Mouse (Mus musculus) heart, embryonic 15.5 days (tissue): ENCODE results near the gene Dlg1. TPM values are rescaled to one million over a fixed set of nuclear protein-coding genes. Genes with fewer than 3 reads are reported as not detected.

Experiments used
- ATAC-seq: fragments of 200-750 bp; cut with Nextera tagmentation; replicated peaks from 2 replicates; pipeline ENCODE4 v1.8.0; 2017; ENCODE audit warnings: low read depth, moderate TSS enrichment; ENCODE audit not compliant: insufficient number of reproducible peaks, insufficient read depth, low FRiP score
- H3K27ac ChIP-seq: fragments of 300-500 bp; sonication (generic); 2 replicates; pipeline ENCODE4 v1.5.1; 2015; ENCODE audit warnings: mild to moderate bottlenecking, inconsistent platforms
- H3K27me3 ChIP-seq: fragments of 300-500 bp; sonication (generic); 2 replicates; pipeline ENCODE4 v1.6.1; 2015; ENCODE audit warnings: inconsistent platforms
- H3K36me3 ChIP-seq: fragments of 300-500 bp; sonication (generic); 2 replicates; pipeline ENCODE4 v1.6.1; 2015; ENCODE audit warnings: mild to moderate bottlenecking, inconsistent platforms
- H3K4me1 ChIP-seq: fragments of 300-500 bp; sonication (generic); replicated peaks from 2 replicates; pipeline ENCODE4 v1.6.1; 2015; ENCODE audit warnings: inconsistent platforms
- H3K4me2 ChIP-seq: fragments of 300-500 bp; sonication (generic); 2 replicates; pipeline ENCODE4 v1.6.1; 2015; ENCODE audit warnings: inconsistent platforms, mild to moderate bottlenecking, moderate library complexity
- H3K4me3 ChIP-seq: fragments of 300-500 bp; sonication (generic); 2 replicates; pipeline ENCODE4 v1.5.1; 2015; ENCODE audit warnings: mild to moderate bottlenecking, inconsistent platforms
- H3K9ac ChIP-seq: fragments of 300-500 bp; sonication (generic); 2 replicates; pipeline ENCODE4 v1.6.1; 2015; ENCODE audit warnings: mild to moderate bottlenecking, inconsistent platforms
- H3K9me3 ChIP-seq: fragments of 300-500 bp; sonication (generic); replicated peaks from 2 replicates; pipeline ENCODE4 v1.6.1; 2016; ENCODE audit warnings: inconsistent platforms
- WGBS: fragments of 180-500 bp; shearing (Covaris S2); methylation state at CpG from one replicate; pipeline ENCODE4 v1.1.7; 2015; ENCODE audit warnings: mixed read lengths; 5-methylcytosine and 5-hydroxymethylcytosine counted together
- polyA plus RNA-seq: library from polyadenylated mRNA; unstranded; fragments of >200 nt; fragmentation: Nextera tagmentation; extraction: Ambion mirVana; gene quantifications from 2 replicates; pipeline ENCODE4 v1.2.1, GENCODE M21; 2015

Gene Dlg1
- polyA plus RNA-seq, 1 experiment from 2014 or later, result 12.4 TPM

GRCm38 (mm10) chr16:31631046-31631445, 32.2 kb upstream of the Dlg1 start:
- ATAC-seq, result no peak
- 77% methylated on average over 3 of the region's 3 CpGs for WGBS
- H3K27ac ChIP-seq, result no peak overlapping the region
- H3K4me2 ChIP-seq, result no peak overlapping the region
- no peaks in the 10 kb centered on the region for H3K9me3 ChIP-seq
- H3K27me3 ChIP-seq, result no peaks in the 10 kb centered on the region
- no peaks in the 10 kb centered on the region for H3K36me3 ChIP-seq
- H3K9ac ChIP-seq, result no peak overlapping the region
- no peak overlapping the region for H3K4me3 ChIP-seq
- no peaks in the 10 kb centered on the region for H3K4me1 ChIP-seq

GRCm38 (mm10) chr16:31634371-31634770, 28.9 kb upstream of the Dlg1 start:
- WGBS, result 87% methylated on average over 4 of the region's 4 CpGs

GRCm38 (mm10) chr16:31638393-31638792, 24.9 kb upstream of the Dlg1 start:
- WGBS, result 39% methylated on average over 7 of the region's 7 CpGs
- 0 out of 2 replicates have a peak overlapping the region, but pooled peaks have one; percentile 12 for H3K9ac ChIP-seq
- H3K4me3 ChIP-seq, result no peak overlapping the region
- ATAC-seq, result no peak
- no peaks in the 10 kb centered on the region for H3K9me3 ChIP-seq
- no peak overlapping the region for H3K27ac ChIP-seq
- peak overlapping the region; percentile 37 for H3K4me2 ChIP-seq
- H3K27me3 ChIP-seq, result no peaks in the 10 kb centered on the region
- H3K36me3 ChIP-seq, result no peaks in the 10 kb centered on the region
- H3K4me1 ChIP-seq, result peaks cover 6% of the 10 kb centered on the region

More at GRCm38 (mm10) chr16:31634371-31634770, 28.9 kb upstream of the Dlg1 start:
- Histone ChIP-seq H3K4me1 (peaks cover 6% of the 10 kb centered on the region), H3K36me3 (no peaks in the 10 kb centered on the region), H3K4me2 (no peak overlapping the region), H3K27ac (no peak overlapping the region), H3K9ac (no peak overlapping the region), H3K27me3 (no peaks in the 10 kb centered on the region), H3K4me3 (no peak overlapping the region), H3K9me3 (no peaks in the 10 kb centered on the region)
- no peak for ATAC-seq

GRCm38 (mm10) chr16:31639946-31640345, 23.3 kb upstream of the Dlg1 start:
- WGBS, result 61% methylated on average over 4 of the region's 4 CpGs
- no peaks in the 10 kb centered on the region for H3K27me3 ChIP-seq
- peaks cover 6% of the 10 kb centered on the region for H3K4me1 ChIP-seq
- H3K4me3 ChIP-seq, result no peak overlapping the region
- H3K36me3 ChIP-seq, result no peaks in the 10 kb centered on the region
- ATAC-seq, result no peak
- no peak overlapping the region for H3K4me2 ChIP-seq
- H3K9ac ChIP-seq, result no peak overlapping the region
- H3K9me3 ChIP-seq, result no peaks in the 10 kb centered on the region
- H3K27ac ChIP-seq, result no peak overlapping the region

GRCm38 (mm10) chr16:31641776-31642175, 21.5 kb upstream of the Dlg1 start:
- no peak overlapping the region for H3K4me3 ChIP-seq
- ATAC-seq, result no peak
- WGBS, result 61% methylated on average over 4 of the region's 4 CpGs

GRCm38 (mm10) chr16:31647221-31647620, 16.0 kb upstream of the Dlg1 start:
- Histone ChIP-seq H3K9me3 (no peaks in the 10 kb centered on the region), H3K36me3 (no peaks in the 10 kb centered on the region), H3K4me2 (no peak overlapping the region), H3K9ac (no peak overlapping the region), H3K27ac (no peak overlapping the region), H3K27me3 (no peaks in the 10 kb centered on the region), H3K4me1 (peaks cover 9% of the 10 kb centered on the region), H3K4me3 (no peak overlapping the region)
- 50% methylated on average over 7 of the region's 7 CpGs for WGBS
- no peak for ATAC-seq

More at GRCm38 (mm10) chr16:31641776-31642175, 21.5 kb upstream of the Dlg1 start:
- peaks cover 6% of the 10 kb centered on the region for H3K4me1 ChIP-seq
- H3K36me3 ChIP-seq, result no peaks in the 10 kb centered on the region
- no peak overlapping the region for H3K9ac ChIP-seq
- no peak overlapping the region for H3K4me2 ChIP-seq
- H3K9me3 ChIP-seq, result no peaks in the 10 kb centered on the region
- no peak overlapping the region for H3K27ac ChIP-seq
- H3K27me3 ChIP-seq, result no peaks in the 10 kb centered on the region

- H3K9me3 ChIP-seq, result no peaks in the 10 kb centered on the region
- no peak for ATAC-seq
- no peaks in the 10 kb centered on the region for H3K27me3 ChIP-seq
- WGBS, result 24% methylated on average over 6 of the region's 6 CpGs
- H3K27ac ChIP-seq, result no peak overlapping the region
- H3K4me3 ChIP-seq, result no peak overlapping the region
- no peak overlapping the region for H3K9ac ChIP-seq
- 0 out of 2 replicates have a peak overlapping the region, but pooled peaks have one; percentile 13 for H3K4me2 ChIP-seq
- H3K36me3 ChIP-seq, result no peaks in the 10 kb centered on the region
- H3K4me1 ChIP-seq, result peaks cover 9% of the 10 kb centered on the region
Measured at GRCm38 (mm10) chr16:31650788-31651187, 12.5 kb upstream of the Dlg1 start.

GRCm38 (mm10) chr16:31651541-31651940, 11.7 kb upstream of the Dlg1 start:
- ATAC-seq, result no peak

GRCm38 (mm10) chr16:31652115-31652843, 11.0 kb upstream of the Dlg1 start:
- Histone ChIP-seq H3K36me3 (no peaks in the 10 kb centered on the region), H3K4me1 (peaks cover 9% of the 10 kb centered on the region), H3K9me3 (no peaks in the 10 kb centered on the region), H3K27ac (no peak overlapping the region), H3K4me2 (no peak overlapping the region), H3K4me3 (no peak overlapping the region), H3K9ac (no peak overlapping the region), H3K27me3 (no peaks in the 10 kb centered on the region)
- WGBS, result 73% methylated on average over 9 of the region's 9 CpGs
- no peak for ATAC-seq

More at GRCm38 (mm10) chr16:31651541-31651940, 11.7 kb upstream of the Dlg1 start:
- Histone ChIP-seq H3K9ac (no peak overlapping the region), H3K36me3 (no peaks in the 10 kb centered on the region), H3K4me2 (no peak overlapping the region), H3K9me3 (no peaks in the 10 kb centered on the region), H3K4me3 (no peak overlapping the region), H3K4me1 (peaks cover 9% of the 10 kb centered on the region), H3K27me3 (no peaks in the 10 kb centered on the region), H3K27ac (no peak overlapping the region)
- 68% methylated on average over 3 of the region's 3 CpGs for WGBS

- Histone ChIP-seq H3K27ac (no peak overlapping the region), H3K9ac (no peak overlapping the region), H3K9me3 (no peaks in the 10 kb centered on the region), H3K4me3 (no peak overlapping the region), H3K4me1 (peaks cover 9% of the 10 kb centered on the region), H3K36me3 (no peaks in the 10 kb centered on the region), H3K27me3 (no peaks in the 10 kb centered on the region), H3K4me2 (no peak overlapping the region)
- no peak for ATAC-seq
- 83% methylated on average over 5 of the region's 5 CpGs for WGBS
Measured at GRCm38 (mm10) chr16:31653616-31654015, 9.6 kb upstream of the Dlg1 start.

GRCm38 (mm10) chr16:31654021-31654420, 9.2 kb upstream of the Dlg1 start:
- H3K9ac ChIP-seq, result no peak overlapping the region
- no peak overlapping the region for H3K27ac ChIP-seq
- no peaks in the 10 kb centered on the region for H3K36me3 ChIP-seq
- peaks cover 9% of the 10 kb centered on the region for H3K4me1 ChIP-seq
- no peak for ATAC-seq
- H3K4me2 ChIP-seq, result no peak overlapping the region
- 81% methylated on average over 7 of the region's 7 CpGs for WGBS
- H3K4me3 ChIP-seq, result no peak overlapping the region
- H3K27me3 ChIP-seq, result no peaks in the 10 kb centered on the region
- no peaks in the 10 kb centered on the region for H3K9me3 ChIP-seq

GRCm38 (mm10) chr16:31655531-31655930, 7.7 kb upstream of the Dlg1 start:
- Histone ChIP-seq H3K9me3 (no peaks in the 10 kb centered on the region), H3K4me1 (peaks cover 9% of the 10 kb centered on the region), H3K27ac (no peak overlapping the region), H3K4me2 (no peak overlapping the region), H3K27me3 (no peaks in the 10 kb centered on the region), H3K36me3 (no peaks in the 10 kb centered on the region), H3K9ac (no peak overlapping the region), H3K4me3 (no peak overlapping the region)
- WGBS, result 76% methylated on average over 2 of the region's 2 CpGs
- ATAC-seq, result no peak
